Mouse (Mus musculus) adipocyte (in vitro differentiated cells): ENCODE results near the gene Naa16.
"Not testable (repeated sequence)": the region's sequence is repeated elsewhere in the genome, so short reads cannot be mapped to it uniquely, and the experiment has no call there.

Experiments used
- DNase-seq: peaks from one replicate; pipeline ENCODE4 v3.0.0-alpha.2; 2016; ENCODE audit warnings: low spot score

Gene Naa16

GRCm38 (mm10) chr14:79390265-79390926, at the start of gene Naa16:
Naa16 (minus strand) TSS chr14:79390778.
- DNase-seq, result peak; percentile 92

- no peak for DNase-seq
Measured at GRCm38 (mm10) chr14:79434068-79434467, 43.5 kb upstream of the Naa16 start.

GRCm38 (mm10) chr14:79426730-79427365, 36.3 kb upstream of the Naa16 start:
- DNase-seq, result not testable (repeated sequence)

- peak; percentile 62 for DNase-seq
Measured at GRCm38 (mm10) chr14:79425979-79426729, 35.6 kb upstream of the Naa16 start, which contains the start of gene Kbtbd7. Kbtbd7 (plus strand) TSS chr14:79426511.

- no peak for DNase-seq
Measured at GRCm38 (mm10) chr14:79420083-79420685, 29.6 kb upstream of the Naa16 start.

GRCm38 (mm10) chr14:79413121-79413520, 22.5 kb upstream of the Naa16 start:
- DNase-seq, result no peak

GRCm38 (mm10) chr14:79410662-79411061, 20.1 kb upstream of the Naa16 start:
- no peak for DNase-seq

- no peak for DNase-seq
Measured at GRCm38 (mm10) chr14:79409278-79409830, 18.8 kb upstream of the Naa16 start.

GRCm38 (mm10) chr14:79407641-79408040, 17.1 kb upstream of the Naa16 start:
- no peak for DNase-seq

- peak; percentile 71 for DNase-seq
Measured at GRCm38 (mm10) chr14:79397321-79398122, 6.9 kb upstream of the Naa16 start, which contains the start of gene Mtrf1. Mtrf1 (plus strand) TSS chr14:79397772.

GRCm38 (mm10) chr14:79394564-79394963, 4.0 kb upstream of the Naa16 start:
- peak; percentile 63 for DNase-seq

GRCm38 (mm10) chr14:79393289-79393688, 2.7 kb upstream of the Naa16 start:
- no peak for DNase-seq

GRCm38 (mm10) chr14:79389438-79390264, 927 bp downstream of the Naa16 start:
- DNase-seq, result peak; percentile 51

- no peak for DNase-seq
Measured at GRCm38 (mm10) chr14:79388304-79388703, 2.3 kb downstream of the Naa16 start.

- DNase-seq, result no peak
Measured at GRCm38 (mm10) chr14:79383120-79383519, 7.5 kb downstream of the Naa16 start.

- DNase-seq, result no peak
Measured at GRCm38 (mm10) chr14:79377041-79377440, 13.5 kb downstream of the Naa16 start.

- no peak for DNase-seq
Measured at GRCm38 (mm10) chr14:79358055-79358454, 32.5 kb downstream of the Naa16 start.

- no peak for DNase-seq
Measured at GRCm38 (mm10) chr14:79346384-79346783, 44.2 kb downstream of the Naa16 start.

GRCm38 (mm10) chr14:79335613-79336012, 55.0 kb downstream of the Naa16 start:
- no peak for DNase-seq

- DNase-seq, result no peak
Measured at GRCm38 (mm10) chr14:79331936-79332335, 58.6 kb downstream of the Naa16 start.
